Mouse (Mus musculus) forebrain, postnatal 0 days (tissue): ENCODE measurements around the gene Acot7. TPM values are rescaled to one million over a fixed set of nuclear protein-coding genes. Genes with fewer than 3 reads are reported as not detected.
A peak's percentile ranks its signal among the peaks of the same experiment; 100 is the strongest.

Source experiments
- ATAC-seq: fragments of 200-750 bp; cut with Nextera tagmentation; 2 replicates; pipeline ENCODE4 v1.8.0; 2017; ENCODE audit warnings: mild to moderate bottlenecking, moderate library complexity
- DNase-seq: peaks from one replicate; pipeline ENCODE4 v3.0.0-alpha.2; 2015
- H3K27ac ChIP-seq: fragments of 300-500 bp; sonication (generic); 2 replicates; pipeline ENCODE4 v1.5.1; 2014; ENCODE audit warnings: low read depth, mild to moderate bottlenecking, antibody characterized with exemption, low read length, moderate library complexity, mixed read lengths
- H3K27me3 ChIP-seq: fragments of 300-500 bp; sonication (generic); 2 replicates; pipeline ENCODE4 v1.6.1; 2014; ENCODE audit warnings: mild to moderate bottlenecking, low read length, mixed read lengths; ENCODE audit not compliant: insufficient read depth
- H3K36me3 ChIP-seq: fragments of 300-500 bp; sonication (generic); 2 replicates; pipeline ENCODE4 v1.6.1; 2014; ENCODE audit warnings: mild to moderate bottlenecking, moderate library complexity; ENCODE audit not compliant: insufficient read depth
- H3K4me1 ChIP-seq: fragments of 300-500 bp; sonication (generic); 2 replicates; pipeline ENCODE4 v1.6.1; 2014; ENCODE audit warnings: antibody characterized with exemption; ENCODE audit not compliant: insufficient read depth
- H3K4me2 ChIP-seq: fragments of 300-500 bp; sonication (generic); 2 replicates; pipeline ENCODE4 v1.6.1; 2014; ENCODE audit warnings: low read depth, mild to moderate bottlenecking, moderate library complexity
- H3K4me3 ChIP-seq: fragments of 300-500 bp; sonication (generic); 2 replicates; pipeline ENCODE4 v1.5.1; 2014; ENCODE audit warnings: low read depth, low read length, mixed read lengths
- H3K9ac ChIP-seq: fragments of 300-500 bp; sonication (generic); 2 replicates; pipeline ENCODE4 v1.6.1; 2014; ENCODE audit warnings: mild to moderate bottlenecking
- H3K9me3 ChIP-seq: fragments of 300-500 bp; sonication (generic); 2 replicates; pipeline ENCODE4 v1.6.1; 2016; ENCODE audit warnings: low read length
- CTCF ChIP-seq: sonication (generic); IDR thresholded peaks from 2 replicates; pipeline ENCODE4 v1.5.1; 2016; ENCODE audit warnings: antibody characterized with exemption, control low read depth, low read depth
- WGBS: fragments of 180-500 bp; shearing (Covaris S2); extraction: QIAGEN DNeasy Blood & Tissue Kit; methylation state at CpG from one replicate; pipeline ENCODE4 v1.1.7; 2014; 5-methylcytosine and 5-hydroxymethylcytosine counted together
- polyA plus RNA-seq: library from polyadenylated mRNA; unstranded; fragments of >200 nt; fragmentation: Nextera tagmentation; extraction: Ambion mirVana; gene quantifications from 2 replicates; pipeline ENCODE4 v1.2.1, GENCODE M21; 2015
- total RNA-seq: library from RNA; depleted of rRNA; stranded (reverse); fragments of >200 nt; gene quantifications from 2 replicates; pipeline ENCODE4 v1.2.3, GENCODE M21; 2014

Acot7 gene
- total and polyA plus RNA-seq, 2 experiments from 2014 or later, result 193 to 466 TPM

DNA sequence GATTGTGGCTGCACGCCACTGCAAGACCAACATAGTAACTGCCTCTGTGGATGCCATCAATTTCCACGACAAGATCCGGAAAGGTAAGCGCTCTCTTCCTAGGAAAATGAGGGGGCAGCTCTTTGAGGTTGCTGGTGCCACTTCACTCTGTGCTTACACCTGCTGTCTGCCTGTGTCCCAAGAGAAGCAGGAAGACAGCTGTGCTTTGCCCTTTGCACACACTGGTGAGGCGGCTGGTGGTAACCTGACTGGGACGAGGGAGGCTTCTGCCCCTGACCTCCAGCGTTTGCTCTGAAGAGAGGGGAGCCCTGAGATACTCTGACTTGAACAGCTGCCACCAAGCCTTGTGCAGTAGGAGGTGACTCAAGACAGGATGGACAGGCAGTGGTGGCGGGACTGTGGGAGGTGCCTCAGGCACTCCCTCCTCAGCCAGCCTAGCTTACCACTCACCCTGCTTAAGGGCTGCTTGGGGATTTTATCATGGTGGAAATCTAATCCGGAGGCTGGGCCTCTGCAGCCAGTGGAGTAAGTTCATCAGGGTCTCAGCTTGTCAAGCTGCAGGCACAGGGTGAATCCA is 75.3 kb downstream of the Acot7 start:
- DNase-seq (no peak), ATAC-seq (no peak)
- Histone ChIP-seq H3K4me1 (no peaks in the 10 kb centered on the region), H3K4me2 (no peak overlapping the region), H3K9ac (no peak overlapping the region), H3K36me3 (0 out of 2 replicates have a peak, but pooled peaks cover 17% of the 10 kb centered on the region), H3K4me3 (no peak overlapping the region), H3K9me3 (no peaks in the 10 kb centered on the region), H3K27ac (no peak overlapping the region), H3K27me3 (no peaks in the 10 kb centered on the region)
- TF ChIP-seq CTCF, result no peak
- 87% methylated on average over 9 of the region's 9 CpGs for WGBS

DNA sequence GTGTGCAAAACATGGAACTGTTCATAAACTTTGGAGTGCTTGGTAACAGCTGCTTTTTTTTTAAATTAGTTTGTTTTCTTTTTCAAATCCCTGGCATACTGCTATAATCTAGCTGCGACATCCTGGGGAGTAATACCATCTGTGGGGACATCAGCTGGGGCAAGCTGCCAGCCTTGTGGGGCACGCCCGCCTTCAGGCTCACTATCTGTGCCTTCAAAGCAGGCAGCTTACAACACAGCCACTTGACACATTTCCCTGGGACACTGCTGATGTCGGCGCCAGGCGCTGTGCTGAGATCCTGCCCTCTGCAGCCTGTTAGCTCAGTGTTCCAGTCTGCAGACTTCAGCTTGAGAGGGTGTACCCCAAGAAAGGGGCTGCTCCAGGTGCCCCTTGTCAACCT is 79.1 kb downstream of the Acot7 start:
- no peak overlapping the region for H3K27ac ChIP-seq
- DNase-seq (peak; percentile 75), ATAC-seq (peak; percentile 77)
- peaks cover 30% of the 10 kb centered on the region; the same call in 1 of the 2 replicates for H3K36me3 ChIP-seq
- no peak for TF ChIP-seq CTCF
- no peaks in the 10 kb centered on the region for H3K4me1 ChIP-seq
- whole genome bisulfite sequencing, result 35% methylated on average over 6 of the region's 6 CpGs
- H3K4me3 ChIP-seq, result no peak overlapping the region
- no peak overlapping the region for H3K9ac ChIP-seq
- H3K4me2 ChIP-seq, result no peak overlapping the region
- H3K27me3 ChIP-seq, result no peaks in the 10 kb centered on the region
- no peaks in the 10 kb centered on the region for H3K9me3 ChIP-seq

DNA sequence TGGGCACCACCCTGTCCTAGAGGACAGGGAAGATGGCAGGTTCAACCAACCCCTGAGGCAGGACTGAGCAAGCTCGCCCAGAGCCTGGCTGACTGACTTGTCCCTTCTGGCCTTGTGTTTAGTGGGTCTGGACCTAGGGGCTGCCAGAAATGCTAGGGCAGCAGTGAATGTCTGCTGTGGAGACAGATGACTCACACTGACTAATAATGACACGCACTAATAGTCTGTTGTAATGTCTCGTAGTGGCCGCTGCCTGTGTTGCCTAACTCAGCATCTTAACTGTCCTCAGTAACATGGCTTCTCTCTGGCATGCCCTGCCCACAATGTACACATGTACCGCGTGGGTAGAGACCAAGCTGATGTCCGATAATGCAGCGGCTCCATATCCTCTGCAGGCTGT is 82.5 kb downstream of the Acot7 start:
- ATAC-seq (no peak), DNase-seq (no peak)
- Histone ChIP-seq H3K4me3 (no peak overlapping the region), H3K4me2 (no peak overlapping the region), H3K27me3 (no peaks in the 10 kb centered on the region), H3K36me3 (peaks cover 25% of the 10 kb centered on the region; the same call in 1 of the 2 replicates), H3K9me3 (no peaks in the 10 kb centered on the region), H3K4me1 (no peaks in the 10 kb centered on the region), H3K27ac (no peak overlapping the region), H3K9ac (no peak overlapping the region)
- 97% methylated on average over 8 of the region's 8 CpGs for whole genome bisulfite sequencing
- no peak for TF ChIP-seq CTCF

DNA sequence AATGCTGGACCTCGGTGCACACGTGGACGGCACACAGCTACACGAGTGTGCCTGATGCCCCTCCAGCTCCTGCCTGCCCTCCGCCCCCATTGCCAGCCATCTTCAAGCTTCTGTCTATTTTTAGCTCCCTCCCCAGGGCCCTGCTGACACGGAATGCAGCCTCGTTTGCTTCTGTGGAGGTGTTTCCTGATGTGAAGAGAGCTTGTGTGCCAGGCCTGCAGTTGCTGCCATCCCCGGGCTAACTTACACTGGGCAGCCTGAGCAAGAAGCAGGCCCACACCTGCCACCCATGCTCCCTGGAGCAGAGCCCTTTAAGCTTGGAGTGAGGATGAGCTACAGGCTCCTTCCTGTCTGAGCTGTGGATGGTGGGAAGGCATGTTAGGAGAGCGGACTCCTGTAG is 84.3 kb downstream of the Acot7 start:
- Histone ChIP-seq H3K9me3 (no peaks in the 10 kb centered on the region), H3K36me3 (peaks cover 22% of the 10 kb centered on the region; the same call in 1 of the 2 replicates), H3K4me3 (no peak overlapping the region), H3K27me3 (no peaks in the 10 kb centered on the region), H3K27ac (no peak overlapping the region), H3K4me1 (peaks cover 3% of the 10 kb centered on the region; the same call in 1 of the 2 replicates), H3K4me2 (no peak overlapping the region), H3K9ac (no peak overlapping the region)
- DNase-seq, result no peak
- WGBS, result 69% methylated on average over 9 of the region's 9 CpGs
- no peak for TF ChIP-seq CTCF
- ATAC-seq, result no peak

DNA sequence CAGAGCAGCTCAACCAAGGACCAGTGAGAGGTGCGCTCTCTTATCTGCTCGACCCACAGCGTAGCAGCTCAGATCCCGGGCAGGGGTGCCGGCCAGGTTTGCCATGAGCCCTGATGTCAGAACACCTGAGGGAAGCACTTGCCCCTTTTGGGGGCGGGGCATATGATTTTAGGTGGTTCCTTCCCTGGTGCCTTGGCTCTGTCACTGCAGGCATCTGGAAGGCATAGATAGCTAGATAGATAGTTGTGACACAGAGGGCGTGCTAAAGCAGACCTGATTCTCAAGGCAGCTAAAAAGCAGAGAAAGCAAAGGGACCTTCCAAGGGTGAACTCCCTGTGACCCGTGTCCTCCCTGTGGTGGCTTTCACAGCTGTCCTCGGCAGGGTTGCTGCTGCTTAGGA is 85.2 kb downstream of the Acot7 start:
- ATAC-seq (no peak), DNase-seq (no peak)
- H3K4me3 ChIP-seq, result no peak overlapping the region
- no peak for TF ChIP-seq CTCF
- peaks cover 22% of the 10 kb centered on the region; the same call in 1 of the 2 replicates for H3K36me3 ChIP-seq
- H3K9me3 ChIP-seq, result no peaks in the 10 kb centered on the region
- 76% methylated on average over 9 of the region's 9 CpGs for WGBS
- H3K4me2 ChIP-seq, result no peak overlapping the region
- peaks cover 3% of the 10 kb centered on the region; the same call in 1 of the 2 replicates for H3K4me1 ChIP-seq
- H3K9ac ChIP-seq, result no peak overlapping the region
- H3K27ac ChIP-seq, result no peak overlapping the region
- H3K27me3 ChIP-seq, result no peaks in the 10 kb centered on the region

DNA sequence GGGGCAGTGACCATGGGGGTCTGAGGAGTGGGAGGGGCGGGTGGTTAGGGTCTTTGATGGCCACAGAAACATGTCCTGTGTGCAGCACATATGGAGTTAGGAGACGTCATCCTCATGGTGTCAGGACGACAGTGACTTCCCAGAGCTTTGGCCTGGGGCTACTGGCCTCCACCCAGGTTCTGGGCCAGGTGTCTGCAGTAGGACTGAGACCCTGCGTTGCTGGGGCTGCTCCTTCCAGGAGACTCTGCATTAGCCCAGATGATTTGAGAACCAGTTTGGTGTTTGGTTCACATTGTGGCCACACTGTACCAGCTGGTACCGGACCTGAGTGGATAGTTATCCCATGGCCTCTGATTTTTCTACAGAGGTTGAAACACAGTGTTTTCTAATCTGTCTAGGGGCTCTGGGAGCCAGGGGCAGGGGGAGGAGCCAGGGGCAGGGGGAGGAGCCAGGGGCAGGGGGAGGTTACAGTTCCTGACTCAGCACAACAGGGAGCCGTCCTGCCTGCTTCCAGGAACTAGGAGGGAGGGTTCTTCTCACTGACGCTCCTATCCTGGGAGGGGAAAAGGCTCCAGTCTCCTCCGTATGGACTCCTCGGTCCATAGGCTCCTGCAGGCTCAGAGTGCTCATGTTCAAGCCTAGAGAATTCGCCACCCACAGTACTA is 85.7 kb downstream of the Acot7 start:
- H3K27me3 ChIP-seq, result no peaks in the 10 kb centered on the region
- peaks cover 26% of the 10 kb centered on the region; the same call in 1 of the 2 replicates for H3K36me3 ChIP-seq
- no peak overlapping the region for H3K27ac ChIP-seq
- no peak overlapping the region for H3K4me3 ChIP-seq
- DNase-seq (no peak), ATAC-seq (peak; percentile 23; the same call in 1 of the 2 replicates)
- H3K4me2 ChIP-seq, result no peak overlapping the region
- no peaks in the 10 kb centered on the region for H3K9me3 ChIP-seq
- H3K4me1 ChIP-seq, result peaks cover 3% of the 10 kb centered on the region; the same call in 1 of the 2 replicates
- TF ChIP-seq CTCF, result no peak
- WGBS, result 39% methylated on average over 10 of the region's 10 CpGs
- no peak overlapping the region for H3K9ac ChIP-seq

DNA sequence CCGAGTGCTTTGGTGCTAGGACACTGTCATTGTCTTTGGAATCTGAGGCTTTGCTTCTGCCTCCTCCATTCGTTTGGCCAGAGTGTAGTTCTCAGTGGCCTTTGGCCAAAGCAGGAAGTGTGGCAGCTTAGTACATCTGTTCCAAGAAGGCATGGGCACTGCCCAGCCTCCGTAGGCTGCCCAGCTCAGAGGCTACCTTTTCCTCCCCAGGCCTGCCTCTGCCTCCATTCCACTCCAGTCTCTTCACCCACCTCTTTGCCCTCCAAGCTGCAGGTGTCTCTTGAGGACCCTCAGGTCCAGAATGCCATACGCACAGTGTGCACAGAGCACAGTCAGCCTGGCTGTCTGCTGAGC is 86.2 kb downstream of the Acot7 start:
- no peaks in the 10 kb centered on the region for H3K9me3 ChIP-seq
- peak overlapping the region; percentile 54; the same call in 1 of the 2 replicates for H3K27ac ChIP-seq
- WGBS, result 51% methylated on average over 4 of the region's 4 CpGs
- no peak overlapping the region for H3K4me3 ChIP-seq
- H3K36me3 ChIP-seq, result peaks cover 26% of the 10 kb centered on the region; the same call in 1 of the 2 replicates
- peaks cover 3% of the 10 kb centered on the region; the same call in 1 of the 2 replicates for H3K4me1 ChIP-seq
- H3K9ac ChIP-seq, result no peak overlapping the region
- TF ChIP-seq CTCF, result no peak
- DNase-seq, result no peak
- no peaks in the 10 kb centered on the region for H3K27me3 ChIP-seq
- 0 out of 2 replicates have a peak, but pooled peaks have one; percentile 5 for ATAC-seq
- no peak overlapping the region for H3K4me2 ChIP-seq
